Mouse (Mus musculus): ENCODE results near the gene Kif18a. TPM values are rescaled to one million over a fixed set of nuclear protein-coding genes. Genes with fewer than 3 reads are reported as not detected.

Gene Kif18a
- 0.08 and 0.23 TPM in 2 replicates for polyA plus RNA-seq (2012; rRNA removed)

GRCm38 (mm10) chr2:109280600-109281340 is at the start of gene Kif18a, which contains the start of gene Mettl15:
TSS of gene Kif18a (plus strand) at chr2:109280738.
TSS of gene Mettl15 (minus strand) at chr2:109280748.

Other genes with a start within 250 kb of the Kif18a start
- gene Mettl15, start within 50 bp of the Kif18a start, polyA plus RNA-seq (2012; rRNA removed), result 2.1 and 3.7 TPM in 2 replicates